Mouse (Mus musculus) CH12.LX (cell line): ENCODE measurements around the gene Dffb. TPM values are rescaled to one million over a fixed set of nuclear protein-coding genes. Genes with fewer than 3 reads are reported as not detected.

Experiments used
- DNase-seq: peaks from one replicate; pipeline ENCODE4 v3.0.0-alpha.2; 2013; ENCODE audit errors: extremely low read depth
- H3K27ac ChIP-seq: 2 replicates; pipeline ENCODE4 v1.5.1; 2012; ENCODE audit warnings: low read depth, mild to moderate bottlenecking, control low read depth, moderate library complexity; ENCODE audit not compliant: insufficient read depth
- H3K27me3 ChIP-seq: replicated peaks from 2 replicates; pipeline ENCODE3; 2012; ENCODE audit warnings: inconsistent platforms
- H3K36me3 ChIP-seq, 2 experiments: replicated peaks in 1 of 2; 2 replicates each; pipeline versions ENCODE3 to v1.6.1; 2012; ENCODE audit warnings: inconsistent platforms in 1 of 2, low read length in 1 of 2, mild to moderate bottlenecking in 1 of 2, mixed read lengths in 1 of 2, moderate library complexity in 1 of 2; ENCODE audit not compliant: control insufficient read depth in 1 of 2, insufficient read depth in 1 of 2
- H3K4me1 ChIP-seq, 2 experiments: 2 replicates each; pipeline ENCODE4 v1.6.1; 2012; ENCODE audit warnings: inconsistent platforms in 1 of 2, moderate library complexity in 1 of 2; ENCODE audit not compliant: insufficient read depth in 2 of 2, control insufficient read depth in 1 of 2
- H3K4me2 ChIP-seq: 2 replicates; pipeline ENCODE4 v1.6.1; 2012; ENCODE audit warnings: low read depth, mild to moderate bottlenecking, control low read depth; ENCODE audit not compliant: poor library complexity, insufficient read depth, severe bottlenecking
- H3K4me3 ChIP-seq, 3 experiments: fragments of 150-350 bp in 1 of 3; sonication (generic) in 1 of 3; replicated peaks in 1 of 3; 2 replicates each; pipeline versions ENCODE3 to v1.5.1; 2011 to 2012; ENCODE audit warnings: low read depth in 2 of 3, low read length in 2 of 3, mild to moderate bottlenecking in 2 of 3, moderate library complexity in 2 of 3, control low read depth in 1 of 3, improper control_type of control experiment in 1 of 3, inconsistent platforms in 1 of 3, mixed read lengths in 1 of 3; ENCODE audit not compliant: poor library complexity in 1 of 3
- H3K79me2 ChIP-seq: replicated peaks from 2 replicates; pipeline ENCODE4 v1.6.1; 2012; ENCODE audit warnings: mild to moderate bottlenecking, moderate library complexity; ENCODE audit not compliant: control insufficient read depth, poor library complexity, insufficient read depth, severe bottlenecking; ENCODE audit errors: extremely low read depth
- H3K9ac ChIP-seq: 2 replicates; pipeline ENCODE4 v1.6.1; 2012; ENCODE audit warnings: low read depth, mild to moderate bottlenecking, control low read depth, moderate library complexity; ENCODE audit not compliant: insufficient read depth
- H3K9me3 ChIP-seq: replicated peaks from 2 replicates; pipeline ENCODE3; 2012; ENCODE audit warnings: low read length, inconsistent platforms, mixed read lengths
- BHLHE40 ChIP-seq: IDR thresholded peaks from 2 replicates; pipeline ENCODE4 v1.6.1; 2011; ENCODE audit warnings: mild to moderate bottlenecking, low read depth, low read length, improper control_type of control experiment
- CHD1 ChIP-seq: IDR thresholded peaks from 2 replicates; pipeline ENCODE4 v1.6.1; 2012; ENCODE audit warnings: low read depth, low read length, improper control_type of control experiment, inconsistent platforms
- CHD2 ChIP-seq: IDR thresholded peaks from 2 replicates; pipeline ENCODE4 v1.6.1; 2011; ENCODE audit warnings: low read length, improper control_type of control experiment
- E2F4 ChIP-seq: IDR thresholded peaks from 2 replicates; pipeline ENCODE4 v1.6.1; 2011; ENCODE audit warnings: low read depth, low read length, improper control_type of control experiment; ENCODE audit not compliant: insufficient replicate concordance
- ELF1 ChIP-seq: IDR thresholded peaks from 2 replicates; pipeline ENCODE4 v1.6.1; 2014; ENCODE audit warnings: low read depth, mild to moderate bottlenecking, inconsistent platforms, low read length, improper control_type of control experiment
- ETS1 ChIP-seq: conservative IDR thresholded peaks from 2 replicates; pipeline ENCODE4 v1.6.1; 2012; ENCODE audit warnings: low read depth, mild to moderate bottlenecking, inconsistent platforms, low read length, improper control_type of control experiment, moderate library complexity
- GABPA ChIP-seq: IDR thresholded peaks from 2 replicates; pipeline ENCODE4 v1.6.1; 2012; ENCODE audit warnings: low read depth, low read length, improper control_type of control experiment, inconsistent platforms; ENCODE audit not compliant: insufficient replicate concordance
- HCFC1 ChIP-seq: IDR thresholded peaks from 2 replicates; pipeline ENCODE4 v1.6.1; 2012; ENCODE audit warnings: low read depth, mild to moderate bottlenecking, inconsistent platforms, low read length, improper control_type of control experiment
- IRF4 ChIP-seq: IDR thresholded peaks from 2 replicates; pipeline ENCODE4 v1.6.1; 2014; ENCODE audit warnings: low read depth, mild to moderate bottlenecking, inconsistent platforms, low read length, improper control_type of control experiment
- JUN ChIP-seq: IDR thresholded peaks from 2 replicates; pipeline ENCODE4 v1.6.1; 2011; ENCODE audit warnings: low read depth, mild to moderate bottlenecking, low read length, improper control_type of control experiment, moderate library complexity; ENCODE audit not compliant: insufficient read depth
- JUND ChIP-seq: conservative IDR thresholded peaks from 2 replicates; pipeline ENCODE4 v1.6.1; 2011; ENCODE audit warnings: low read depth, low read length, improper control_type of control experiment
- KAT2A ChIP-seq: IDR thresholded peaks from 2 replicates; pipeline ENCODE4 v1.6.1; 2012; ENCODE audit warnings: low read length, improper control_type of control experiment, inconsistent platforms; ENCODE audit not compliant: insufficient replicate concordance
- MAFK ChIP-seq: IDR thresholded peaks from 2 replicates; pipeline ENCODE4 v1.6.1; 2011; ENCODE audit warnings: low read length, improper control_type of control experiment; ENCODE audit not compliant: insufficient replicate concordance
- MAX ChIP-seq: IDR thresholded peaks from 2 replicates; pipeline ENCODE4 v1.6.1; 2011; ENCODE audit warnings: low read length, improper control_type of control experiment
- MAZ ChIP-seq: IDR thresholded peaks from 2 replicates; pipeline ENCODE4 v1.6.1; 2012; ENCODE audit warnings: low read depth, mild to moderate bottlenecking, inconsistent platforms, low read length, improper control_type of control experiment, moderate library complexity
- MEF2A ChIP-seq: IDR thresholded peaks from 2 replicates; pipeline ENCODE4 v1.6.1; 2014; ENCODE audit warnings: low read depth, mild to moderate bottlenecking, inconsistent platforms, low read length, improper control_type of control experiment, borderline replicate concordance
- MXI1 ChIP-seq: IDR thresholded peaks from 2 replicates; pipeline ENCODE4 v1.6.1; 2011; ENCODE audit warnings: mild to moderate bottlenecking, low read depth, low read length, improper control_type of control experiment
- MYC ChIP-seq: IDR thresholded peaks from 2 replicates; pipeline ENCODE4 v1.6.1; 2011; ENCODE audit warnings: low read depth, mild to moderate bottlenecking, improper control_type of control experiment, low read length
- NELFE ChIP-seq: IDR thresholded peaks from 2 replicates; pipeline ENCODE4 v1.6.1; 2011; ENCODE audit warnings: low read depth, low read length, improper control_type of control experiment
- NRF1 ChIP-seq: IDR thresholded peaks from 2 replicates; pipeline ENCODE4 v1.6.1; 2014; ENCODE audit warnings: low read depth, mild to moderate bottlenecking, inconsistent platforms, low read length, improper control_type of control experiment, moderate library complexity
- PAX5 ChIP-seq: IDR thresholded peaks from 2 replicates; pipeline ENCODE4 v1.6.1; 2012; ENCODE audit warnings: low read length, inconsistent platforms, mixed read lengths
- POLR2A ChIP-seq: IDR thresholded peaks from 2 replicates; pipeline ENCODE4 v1.6.1; 2011; ENCODE audit warnings: low read depth, mild to moderate bottlenecking, improper control_type of control experiment, low read length
- POLR2AphosphoS2 ChIP-seq: IDR thresholded peaks from 2 replicates; pipeline ENCODE4 v1.6.1; 2011; ENCODE audit warnings: low read depth, low read length, improper control_type of control experiment
- RAD21 ChIP-seq: IDR thresholded peaks from 2 replicates; pipeline ENCODE4 v1.6.1; 2011; ENCODE audit warnings: low read depth, mild to moderate bottlenecking, low read length, improper control_type of control experiment, moderate library complexity
- RCOR1 ChIP-seq: conservative IDR thresholded peaks from 2 replicates; pipeline ENCODE4 v1.6.1; 2012; ENCODE audit warnings: low read depth, mild to moderate bottlenecking, inconsistent platforms, low read length, improper control_type of control experiment
- SIN3A ChIP-seq: IDR thresholded peaks from 2 replicates; pipeline ENCODE4 v1.6.1; 2012; ENCODE audit warnings: low read length, improper control_type of control experiment, inconsistent platforms
- SMC3 ChIP-seq: IDR thresholded peaks from 2 replicates; pipeline ENCODE4 v1.6.1; 2011; ENCODE audit warnings: low read depth, low read length, improper control_type of control experiment
- TBP ChIP-seq: conservative IDR thresholded peaks from 2 replicates; pipeline ENCODE4 v1.6.1; 2011; ENCODE audit warnings: low read depth, low read length, improper control_type of control experiment
- UBTF ChIP-seq: IDR thresholded peaks from 2 replicates; pipeline ENCODE4 v1.6.1; 2012; ENCODE audit warnings: low read depth, mild to moderate bottlenecking, inconsistent platforms, low read length, improper control_type of control experiment, moderate library complexity
- USF1 ChIP-seq: IDR thresholded peaks from 2 replicates; pipeline ENCODE4 v1.6.1; 2014; ENCODE audit warnings: low read depth, mild to moderate bottlenecking, inconsistent platforms, low read length, improper control_type of control experiment
- USF2 ChIP-seq: conservative IDR thresholded peaks from 2 replicates; pipeline ENCODE4 v1.6.1; 2011; ENCODE audit warnings: low read depth, low read length, improper control_type of control experiment
- ZC3H11A ChIP-seq: IDR thresholded peaks from 2 replicates; pipeline ENCODE4 v1.6.1; 2012; ENCODE audit warnings: low read depth, mild to moderate bottlenecking, inconsistent platforms, low read length, improper control_type of control experiment
- ZMIZ1 ChIP-seq: IDR thresholded peaks from 2 replicates; pipeline ENCODE4 v1.6.1; 2012; ENCODE audit warnings: low read depth, mild to moderate bottlenecking, inconsistent platforms, low read length, improper control_type of control experiment
- ZNF384 ChIP-seq: IDR thresholded peaks from 2 replicates; pipeline ENCODE4 v1.6.1; 2012; ENCODE audit warnings: low read depth, low read length, improper control_type of control experiment, inconsistent platforms
- dilution Hi-C: fragments of 300-500 bp; cut with MboI; formaldehyde crosslinking; loops from 2 replicates; pipeline ENCODE4 v1.14.3; 2020; ENCODE audit warnings: low sequenced_read_pairs; ENCODE audit not compliant: extremely low pct_unique_long_range_greater_than_20kb, extremely low pct_ligation_motif_present
- in situ Hi-C: fragments of 300-500 bp; cut with MboI; formaldehyde crosslinking; loops from 3 replicates; pipeline ENCODE4 v1.14.3; 2019; ENCODE audit warnings: low sequenced_read_pairs, low pct_ligation_motif_present, low pct_unique_long_range_greater_than_20kb, mixed read lengths
- polyA plus RNA-seq: library from polyadenylated mRNA; unstranded; fragments of >175 nt; gene quantifications from 2 replicates; pipeline ENCODE4 v1.2.1, GENCODE M21; 2012; ENCODE audit warnings: low read depth; ENCODE audit not compliant: insufficient read length
- total RNA-seq, 2 experiments: library from RNA; depleted of rRNA; stranded (reverse); fragments of 300-350 nt in 1 of 2; fragments of >200 nt in 1 of 2; gene quantifications; 2 replicates each; pipeline ENCODE4 v1.2.3; 2012 to 2014

Dffb gene
- total and polyA plus RNA-seq, 3 experiments, result 10.7 to 21.4 (median 12.6) TPM

DNA sequence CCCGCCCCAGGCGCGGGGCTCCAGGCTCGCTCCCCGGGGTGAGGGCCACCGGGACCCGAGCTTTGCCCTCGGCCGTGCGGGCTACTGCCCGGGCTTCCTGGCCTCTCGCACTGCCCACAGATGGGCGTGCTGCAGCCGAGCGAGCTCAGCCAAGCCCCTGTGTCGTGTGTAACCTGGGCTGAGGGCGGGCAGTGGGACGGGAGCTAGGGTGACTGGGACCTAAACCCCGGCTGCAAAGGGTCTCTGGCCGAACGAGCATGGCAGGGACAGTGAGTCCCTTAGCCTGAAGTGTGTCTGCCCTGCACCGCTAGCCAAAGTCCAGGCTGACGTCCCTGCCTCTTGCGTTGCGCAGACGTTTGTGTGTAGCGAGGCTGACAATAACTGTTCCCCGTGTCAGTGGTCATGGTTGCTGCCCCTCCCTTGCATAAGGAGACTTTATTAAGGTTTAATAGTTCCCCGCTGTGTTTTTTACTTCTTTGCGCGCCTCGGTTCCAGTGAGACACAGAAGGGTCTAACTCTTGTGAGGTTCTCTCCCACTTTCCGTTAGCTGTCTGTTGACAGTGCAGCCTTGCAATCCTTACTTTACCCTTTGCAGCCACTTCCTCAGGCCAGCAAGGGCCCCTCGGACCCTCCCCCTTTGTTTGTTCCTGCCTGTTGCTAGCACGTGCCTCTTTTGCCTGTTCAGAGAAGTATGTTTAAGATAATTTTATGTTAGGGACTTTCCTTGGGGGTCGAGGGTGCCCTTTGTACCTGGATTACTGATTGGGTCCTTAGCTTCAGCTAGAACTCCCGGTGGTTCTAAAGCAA is 17.3 kb downstream of the Dffb start:
- dilution Hi-C loops, result no loop called here
- in situ Hi-C loops, result no loop called here
- H3K79me2 ChIP-seq, result no peaks in the 10 kb centered on the region

DNA sequence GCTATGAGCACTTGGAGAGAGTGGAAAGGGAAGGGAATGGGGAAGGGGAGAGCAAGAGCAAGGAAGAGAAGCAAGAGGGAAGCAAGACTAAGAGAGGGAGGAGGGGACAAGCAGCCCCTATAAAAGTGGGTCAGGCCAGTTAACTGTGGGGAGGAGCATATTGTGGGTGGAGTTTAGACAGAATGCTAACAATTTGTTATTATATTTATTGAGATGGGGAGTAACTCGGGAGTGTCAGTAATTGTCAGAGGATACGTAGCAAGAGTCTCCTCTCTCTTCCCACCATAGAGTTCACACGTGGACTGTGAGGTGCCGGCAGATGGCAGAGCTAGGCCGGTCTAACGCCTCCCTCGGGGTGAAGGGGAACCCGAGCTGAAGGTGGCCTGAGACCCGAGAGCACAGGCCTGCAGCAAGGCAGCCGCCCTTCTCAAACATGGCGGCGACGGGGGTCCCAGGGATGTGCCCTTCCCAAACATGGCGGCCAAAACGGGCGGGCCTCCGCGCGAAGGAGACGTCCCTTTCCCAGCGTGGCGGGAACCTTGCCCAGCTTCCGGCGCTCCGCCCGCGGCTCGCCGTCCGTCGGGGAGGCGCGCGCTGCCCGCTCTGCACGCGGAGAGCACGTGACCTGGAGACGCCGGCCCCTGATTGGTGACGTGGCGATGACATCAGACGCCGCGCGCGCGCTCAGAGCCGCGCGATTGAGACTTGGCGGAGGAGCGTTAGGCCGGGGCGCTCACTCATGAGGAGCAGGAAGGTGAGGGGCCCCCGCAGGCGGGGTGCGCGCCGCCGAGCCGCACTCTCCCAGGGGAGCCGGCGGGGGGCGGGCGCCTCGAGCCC is 18.1 kb downstream of the Dffb start, which contains the start of gene A430005L14Rik:
A430005L14Rik (plus strand) TSS at position 669 of the 837 bp plus-strand sequence.
- peak within 1 kb of the TSS; percentile 63 for H3K9ac ChIP-seq
- dilution Hi-C loops, result no loop called here
- no peaks in the 10 kb centered on the region for H3K9me3 ChIP-seq
- H3K4me3 ChIP-seq, result peak within 1 kb of the TSS; percentile 83 to 91 (median 83)
- peak; percentile 96 for DNase-seq
- H3K27me3 ChIP-seq, result no peaks in the 10 kb centered on the region
- in situ Hi-C loops, result no loop called here
- H3K4me2 ChIP-seq, result peak within 1 kb of the TSS; percentile 53
- peak within 1 kb of the TSS; percentile 62 for H3K27ac ChIP-seq
- no peaks in the 10 kb centered on the region for H3K79me2 ChIP-seq
- peaks cover 21 to 48% of the 10 kb centered on the region in 2 experiments for H3K36me3 ChIP-seq
- peaks cover 5 to 33% of the 10 kb centered on the region in 2 experiments for H3K4me1 ChIP-seq
- TF ChIP-seq E2F4 (peak; percentile 90; the same call in 1 of the 2 replicates), CHD1 (no peak), CHD2 (peak; percentile 23; the same call in 1 of the 2 replicates), GABPA (no peak), PAX5 (no peak), ZNF384 (no peak), USF1 (peak; percentile 98), MYC (peak; percentile 78), HCFC1 (peak; percentile 88), BHLHE40 (peak; percentile 96), NELFE (peak; percentile 28; the same call in 1 of the 2 replicates), RCOR1 (peak; percentile 95), MEF2A (0 out of 2 replicates have a peak, but pooled peaks have one; percentile 38), USF2 (peak; percentile 89), ZC3H11A (no peak), ETS1 (peak; percentile 11; the same call in 1 of the 2 replicates)

More for the DNA sequence above, 17.3 kb downstream of the Dffb start:
- Histone ChIP-seq H3K9ac (peak overlapping the region; percentile 55), H3K4me3 (peak overlapping the region; percentile 83 to 91 (median 83))
- TF ChIP-seq ZNF384 (no peak), RCOR1 (no peak), JUN (no peak), JUND (no peak), MEF2A (no peak), SMC3 (no peak), KAT2A (no peak), UBTF (no peak), MAX (no peak), POLR2AphosphoS2 (no peak), ELF1 (0 out of 2 replicates have a peak, but pooled peaks have one; percentile 10), MYC (0 out of 2 replicates have a peak, but pooled peaks have one; percentile 17), PAX5 (no peak), ZC3H11A (no peak), GABPA (no peak), IRF4 (no peak), TBP (no peak), ZMIZ1 (no peak), POLR2A (peak; percentile 38; the same call in 1 of the 2 replicates), BHLHE40 (peak; percentile 89), SIN3A (peak; percentile 80), MAZ (no peak), CHD1 (peak; percentile 47; the same call in 1 of the 2 replicates), ETS1 (peak; percentile 6; the same call in 1 of the 2 replicates), USF1 (no peak), RAD21 (no peak), MXI1 (0 out of 2 replicates have a peak, but pooled peaks have one; percentile 24), MAFK (no peak), NELFE (no peak), NRF1 (0 out of 2 replicates have a peak, but pooled peaks have one; percentile 8)
- TF ChIP-seq, all 38 proteins: peak for 9
- Histone ChIP-seq H3K27ac (peak overlapping the region; percentile 62), H3K9me3 (no peaks in the 10 kb centered on the region), H3K27me3 (no peaks in the 10 kb centered on the region), H3K4me2 (peak overlapping the region; percentile 53), H3K4me1 (peaks cover 5 to 28% of the 10 kb centered on the region in 2 experiments), H3K36me3 (peaks cover 26 to 50% of the 10 kb centered on the region in 2 experiments)
- DNase-seq, result peak; percentile 28
